Mouse (Mus musculus) c-Kit-positive CD71-positive TER-119-negative erythroid progenitor cells, embryonic 14.5 days (primary cell): ENCODE data around the gene Map3k5.

Experiments used
- DNase-seq: peaks from one replicate; pipeline ENCODE4 v3.0.0-alpha.2; 2013; ENCODE audit warnings: low read depth

The Map3k5 gene

DNA sequence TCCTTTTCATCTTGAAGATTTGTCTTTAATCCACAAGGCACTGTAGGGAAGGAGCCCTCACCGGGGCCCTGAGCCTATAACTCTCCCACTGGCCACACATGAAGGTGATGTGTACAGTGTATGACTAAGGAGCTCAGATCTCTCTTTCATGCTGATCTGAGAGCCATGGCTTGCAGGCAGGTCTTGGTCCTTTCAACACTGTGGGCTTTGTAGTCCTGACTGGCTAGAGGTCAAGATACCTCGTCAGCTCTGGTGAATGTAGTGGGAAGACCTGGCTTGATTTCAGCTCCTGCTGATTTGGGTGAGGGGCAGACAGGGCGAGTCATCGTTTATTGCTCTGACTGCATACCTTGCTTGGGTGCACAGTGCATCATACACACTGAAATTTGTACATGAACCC is 171.3 kb downstream of the Map3k5 start:
- no peak for DNase-seq

- no peak for DNase-seq
Measured at GRCm38 (mm10) chr10:20107031-20107430, 172.8 kb downstream of the Map3k5 start.

DNA sequence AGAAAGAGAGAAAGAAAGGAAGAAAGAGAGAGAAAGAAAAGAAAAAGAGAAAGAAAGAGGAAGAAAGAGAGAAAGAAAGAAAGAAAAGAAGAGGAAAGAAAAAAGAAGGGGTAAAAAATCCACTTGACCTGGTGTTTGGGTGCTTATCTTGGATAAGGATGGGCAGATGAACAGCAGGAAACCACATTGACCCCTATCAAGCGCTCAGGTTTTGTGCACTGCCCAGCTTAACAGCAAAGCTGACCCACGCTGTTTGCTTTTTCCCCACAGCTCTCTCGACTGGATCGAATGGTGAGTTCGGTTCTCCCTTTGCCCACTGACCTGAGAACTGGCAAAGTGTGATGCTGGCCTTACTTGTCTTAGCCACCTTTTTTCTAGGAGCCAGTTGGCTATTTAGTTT is 177.2 kb downstream of the Map3k5 start:
- DNase-seq = no peak

- DNase-seq = no peak
Measured at GRCm38 (mm10) chr10:20112026-20112973, 178.0 kb downstream of the Map3k5 start.

DNA sequence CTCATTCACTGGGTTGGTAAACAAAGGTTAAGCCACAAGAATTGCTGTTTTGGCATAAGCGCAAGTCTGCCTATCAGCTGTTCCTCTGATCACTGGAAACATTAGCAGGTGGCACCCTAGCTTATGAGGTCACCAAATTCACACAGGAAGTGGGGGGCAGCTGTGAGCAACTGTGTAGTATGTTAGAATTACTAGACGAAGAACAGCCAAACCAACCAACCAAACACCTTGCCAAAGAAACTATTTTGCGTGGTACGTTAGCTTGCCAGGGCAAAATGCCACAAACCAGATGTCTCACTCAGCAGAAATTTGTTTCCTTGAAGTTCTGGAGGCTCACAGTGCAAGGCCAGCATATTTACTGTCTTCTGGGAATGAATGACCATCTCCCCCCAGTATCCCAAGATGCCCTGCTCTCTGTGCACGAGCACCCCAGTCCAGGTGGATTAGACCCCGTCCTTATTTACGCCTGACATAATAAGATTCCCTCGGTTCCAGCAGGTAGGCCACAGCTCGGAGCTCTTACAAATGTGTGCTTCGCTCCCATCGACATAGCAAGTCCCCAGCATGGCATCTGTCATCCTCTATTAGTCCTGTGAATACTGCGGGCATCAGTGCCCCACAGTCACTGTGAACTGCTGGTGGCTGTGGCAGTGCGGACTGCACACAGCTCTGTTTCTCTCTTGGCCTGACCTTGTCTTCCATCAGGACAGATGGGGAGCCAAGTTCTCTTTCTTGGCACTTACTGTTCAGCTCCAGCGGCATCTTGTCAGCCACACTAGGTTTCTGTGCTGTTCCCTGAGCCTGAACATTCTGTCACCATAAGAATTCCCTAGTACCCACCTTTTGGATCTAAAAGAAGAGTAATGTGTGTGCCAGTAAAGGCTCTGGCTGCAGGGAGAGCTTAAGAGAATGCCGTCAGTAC is 185.5 kb downstream of the Map3k5 start:
- no peak for DNase-seq

- no peak for DNase-seq
Measured at GRCm38 (mm10) chr10:20121981-20122380, 187.7 kb downstream of the Map3k5 start.

DNA sequence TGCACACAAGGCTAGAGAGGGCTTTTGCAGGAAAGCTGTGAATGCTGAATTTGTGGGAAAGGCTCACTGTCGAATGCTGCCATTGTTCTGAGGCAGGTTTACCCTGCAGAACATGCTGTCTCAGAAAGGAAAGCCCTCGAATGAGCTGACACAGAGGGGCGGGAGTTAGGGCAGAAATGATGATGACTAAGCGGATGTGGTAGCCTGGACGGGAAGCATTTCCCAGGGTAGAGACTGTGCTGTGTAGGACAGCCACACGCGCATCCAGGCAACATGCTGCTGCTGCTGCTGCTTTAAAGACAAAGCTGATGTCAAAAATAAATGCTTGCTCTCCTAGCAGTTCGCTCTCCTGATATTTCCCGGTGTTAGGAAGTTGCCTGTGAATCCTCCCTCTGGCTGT is 189.1 kb downstream of the Map3k5 start:
- no peak for DNase-seq

DNA sequence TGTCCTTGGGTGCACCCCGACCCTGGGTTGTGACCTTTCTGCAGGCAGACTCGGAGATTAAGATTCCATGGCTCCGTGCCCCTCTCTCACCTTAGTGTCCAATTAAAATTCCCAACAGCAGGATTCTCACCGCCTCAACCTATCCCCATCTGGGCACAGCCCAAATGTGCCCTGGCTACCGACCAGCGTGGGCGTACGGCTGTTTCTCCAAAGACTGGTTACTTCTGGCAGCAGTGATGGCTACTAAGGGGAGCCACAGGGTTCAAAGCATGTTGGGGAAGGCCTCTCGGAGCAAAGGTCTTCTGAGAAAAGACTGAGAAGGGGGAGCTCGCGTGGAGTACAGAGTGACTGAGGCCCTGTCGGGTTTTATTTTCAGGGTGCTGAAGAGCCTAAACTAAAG is 190.3 kb downstream of the Map3k5 start:
- DNase-seq = no peak

- DNase-seq = no peak
Measured at GRCm38 (mm10) chr10:20125226-20125625, 191.0 kb downstream of the Map3k5 start.

DNA sequence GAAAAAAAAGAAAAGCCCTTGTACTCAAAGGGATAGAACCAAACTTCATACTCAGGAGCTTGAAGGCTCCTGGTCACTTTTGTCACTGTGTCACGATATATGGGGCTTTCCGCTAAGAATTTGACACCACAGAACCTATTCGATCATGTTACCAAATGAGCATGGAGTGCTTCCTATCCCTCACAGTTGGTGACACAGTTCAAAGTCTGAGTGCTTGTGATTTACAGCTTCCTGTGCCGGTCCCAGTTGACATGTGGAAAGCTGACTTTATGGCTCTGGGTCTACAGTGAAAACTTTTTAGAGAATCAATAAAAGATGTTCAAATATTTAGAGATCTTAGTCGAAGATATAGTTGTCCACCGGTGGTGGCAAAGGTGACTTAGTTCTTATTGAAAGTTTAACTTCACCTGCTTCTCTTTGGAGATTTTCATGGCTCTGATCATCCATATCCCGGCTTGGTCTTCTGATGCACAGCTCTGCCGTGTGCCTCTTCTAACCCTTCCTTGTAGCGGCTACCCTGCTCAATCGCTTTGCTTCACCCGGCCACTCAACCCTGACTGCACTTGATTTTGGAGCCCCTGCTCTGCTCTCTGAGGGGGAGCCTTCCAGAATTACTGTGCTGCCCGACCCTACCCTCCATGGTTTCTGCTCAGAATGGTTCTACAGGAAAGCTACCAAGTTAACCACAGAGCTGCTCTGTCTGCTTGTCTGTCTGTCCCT is 198.8 kb downstream of the Map3k5 start:
- no peak for DNase-seq

GRCm38 (mm10) chr10:20135350-20136058 is 201.2 kb downstream of the Map3k5 start:
- no peak for DNase-seq

DNA sequence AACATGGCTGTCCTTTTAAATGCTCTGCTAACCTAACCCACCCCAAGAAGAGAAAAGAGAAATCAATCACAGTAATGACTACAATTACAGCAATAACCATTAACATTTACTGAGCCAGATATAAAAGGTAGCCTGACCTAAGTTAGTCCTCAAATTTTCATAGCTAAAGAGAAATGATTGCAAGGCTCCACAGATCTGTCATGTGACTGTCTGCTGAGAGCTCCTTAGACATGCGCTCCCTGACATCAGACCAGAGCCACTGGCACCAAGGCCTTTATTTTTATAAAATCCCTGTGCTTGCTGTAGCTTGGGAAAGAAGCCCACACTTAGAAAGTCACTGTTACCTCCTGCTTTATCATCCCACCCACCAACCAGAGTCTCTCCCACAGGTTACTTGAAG is 202.2 kb downstream of the Map3k5 start:
- DNase-seq = no peak

GRCm38 (mm10) chr10:20141376-20141775 is 207.1 kb downstream of the Map3k5 start:
- no peak for DNase-seq

DNA sequence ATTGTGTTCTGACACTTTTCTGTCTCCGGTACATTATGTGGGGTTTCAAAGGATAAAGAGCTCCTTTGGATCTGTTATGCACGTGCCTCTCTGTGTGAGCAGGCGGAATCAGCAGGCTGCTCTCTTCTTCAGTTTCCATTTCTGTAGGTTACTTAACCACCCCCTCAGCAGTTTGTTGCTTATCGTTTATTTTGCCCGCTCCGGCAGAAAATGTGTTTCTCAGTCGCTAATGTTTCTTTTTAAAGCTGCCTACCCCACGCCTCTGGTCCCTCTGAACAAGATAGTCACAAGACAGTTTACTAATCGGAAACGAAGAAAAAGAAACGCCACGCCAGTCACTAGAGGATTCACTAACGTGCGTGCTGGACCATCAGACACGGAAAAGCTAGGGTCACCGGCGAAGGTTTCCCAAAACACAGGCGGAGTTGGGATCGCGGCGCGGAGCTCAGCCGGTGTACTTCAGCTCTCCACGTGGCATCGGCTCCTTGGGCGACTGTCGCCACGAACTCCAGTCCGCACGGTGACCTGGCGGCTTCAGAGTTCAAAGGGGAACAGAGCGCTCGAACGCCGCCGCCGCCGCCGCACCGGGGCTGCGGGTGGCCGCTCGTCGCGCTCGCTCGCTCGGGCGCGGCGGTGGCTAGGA is 214.0 kb downstream of the Map3k5 start, which contains the start of gene Map7:
TSS of gene Map7 (plus strand) at position 342 of the 643 bp plus-strand sequence.
- DNase-seq = no peak

DNA sequence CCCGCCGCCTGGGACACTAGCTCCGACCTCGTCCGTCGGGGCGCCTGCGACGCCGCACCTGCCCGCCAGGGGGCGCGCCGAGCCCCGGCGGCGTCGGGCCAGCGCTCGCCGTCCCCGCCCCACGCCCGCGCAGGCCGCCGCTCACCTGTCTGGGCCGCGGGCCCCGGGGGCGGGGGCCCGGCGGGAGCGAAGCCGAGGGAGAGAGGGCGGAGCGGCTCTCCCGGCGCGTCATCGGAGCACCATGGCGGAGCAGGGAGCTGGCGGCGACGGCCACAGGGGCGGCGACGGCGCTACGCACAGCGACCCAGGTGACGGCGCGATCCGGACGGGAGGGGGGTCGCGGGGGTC is 214.5 kb downstream of the Map3k5 start:
- DNase-seq = no peak

GRCm38 (mm10) chr10:20149121-20149834 is 215.0 kb downstream of the Map3k5 start:
- no peak for DNase-seq

- DNase-seq = no peak
Measured at GRCm38 (mm10) chr10:20149835-20150355, 215.6 kb downstream of the Map3k5 start.

GRCm38 (mm10) chr10:20152131-20152530 is 217.9 kb downstream of the Map3k5 start:
- DNase-seq = no peak

- DNase-seq = no peak
Measured at GRCm38 (mm10) chr10:20153507-20153906, 219.2 kb downstream of the Map3k5 start.

GRCm38 (mm10) chr10:20155401-20155800 is 221.1 kb downstream of the Map3k5 start:
- DNase-seq = no peak
